Mouse (Mus musculus) myocyte (in vitro differentiated cells): Measurements from ENCODE around the gene Clec16a.

Experiments
- E2F4 ChIP-seq: IDR thresholded peaks from one replicate; pipeline ENCODE4 v1.6.1; 2011; ENCODE audit warnings: mild to moderate bottlenecking, control low read depth, moderate library complexity; ENCODE audit not compliant: insufficient read depth
- MYOG ChIP-seq, 3 experiments: IDR thresholded peaks; one replicate each; pipeline ENCODE4 v1.6.1; 2011; ENCODE audit warnings: control low read depth in 2 of 3, low read depth in 2 of 3, mild to moderate bottlenecking in 2 of 3; ENCODE audit not compliant: insufficient read length in 2 of 3, control insufficient read depth in 1 of 3, insufficient read depth in 1 of 3
- TCF12 ChIP-seq: IDR thresholded peaks from one replicate; pipeline ENCODE4 v1.6.1; 2011; ENCODE audit warnings: mild to moderate bottlenecking, control low read depth; ENCODE audit not compliant: poor library complexity, insufficient read depth, severe bottlenecking
- TCF3 ChIP-seq: IDR thresholded peaks from one replicate; pipeline ENCODE4 v1.6.1; 2011; ENCODE audit warnings: low read depth, control low read depth; ENCODE audit not compliant: insufficient read length

GRCm38 (mm10) chr16:10767158-10767557 lies 222.0 kb downstream of the Clec16a start:
- TF ChIP-seq TCF3, result no peak
- no peak for TF ChIP-seq MYOG (IDR thresholded peaks at IDR 0.05; ENCODE audit: control insufficient read depth in 1 of 3, insufficient read depth in 1 of 3, insufficient read length in 2 of 3, low read depth in 2 of 3)
- TF ChIP-seq E2F4, result no peak
- no peak for TF ChIP-seq TCF12
